Mouse (Mus musculus): ENCODE measurements around the gene Fkbp5. TPM values are rescaled to one million over a fixed set of nuclear protein-coding genes. Genes with fewer than 3 reads are reported as not detected.

The Fkbp5 gene
- total RNA-seq, 2 experiments from 2014 or later = 12.8 to 25.9 TPM

DNA sequence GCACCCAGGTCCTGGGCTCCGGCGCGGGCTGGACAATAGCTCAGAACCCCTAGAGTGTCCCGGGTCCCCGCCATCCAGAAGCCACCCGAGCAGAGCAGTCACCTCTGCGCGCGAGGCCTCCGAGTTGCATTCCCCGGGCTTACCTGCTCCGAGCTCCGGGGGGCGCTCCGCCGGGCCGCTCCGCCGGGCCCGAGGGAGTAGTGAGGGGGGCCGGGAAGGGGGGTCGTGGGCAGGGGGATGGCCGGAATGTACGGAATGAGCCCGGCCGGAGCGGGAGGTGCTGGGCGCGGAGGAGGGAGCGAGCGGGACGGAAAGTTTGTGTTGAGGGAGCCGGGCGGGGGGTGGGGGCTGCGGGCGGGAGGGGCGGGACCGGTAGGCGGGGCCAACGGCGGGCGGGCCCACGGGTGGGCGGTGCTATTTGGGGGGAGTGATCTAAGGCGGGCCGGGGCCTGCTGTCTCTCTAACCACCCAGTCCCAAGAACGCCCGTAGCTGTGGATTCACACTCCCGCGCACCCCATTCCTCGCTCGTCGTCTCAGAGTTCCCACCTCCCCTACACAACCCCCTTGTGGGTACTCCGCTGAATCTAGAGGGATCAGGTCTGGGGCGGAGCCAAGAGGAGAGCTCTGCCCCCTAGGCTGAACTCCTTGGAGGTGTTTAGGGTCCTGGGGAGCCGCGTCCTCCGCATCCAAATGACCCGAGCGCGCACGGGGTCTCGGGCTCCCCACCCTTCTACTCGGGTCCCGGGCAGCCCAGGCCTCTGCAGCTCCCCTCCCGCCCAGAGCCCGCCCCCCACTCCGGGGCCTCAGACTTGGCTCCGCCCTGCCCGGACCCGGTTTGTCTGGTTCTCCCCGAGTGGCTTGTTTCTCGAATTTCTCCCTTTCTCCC, 166.6 kb downstream of the Fkbp5 start, which contains the start of gene Tead3:
TSS of gene Tead3 (minus strand) at position 352 of the 887 bp plus-strand sequence.
- peak; percentile 27; the same call in 1 of the 2 replicates for ATAC-seq (ENCODE audit: poor library complexity, severe bottlenecking)

DNA sequence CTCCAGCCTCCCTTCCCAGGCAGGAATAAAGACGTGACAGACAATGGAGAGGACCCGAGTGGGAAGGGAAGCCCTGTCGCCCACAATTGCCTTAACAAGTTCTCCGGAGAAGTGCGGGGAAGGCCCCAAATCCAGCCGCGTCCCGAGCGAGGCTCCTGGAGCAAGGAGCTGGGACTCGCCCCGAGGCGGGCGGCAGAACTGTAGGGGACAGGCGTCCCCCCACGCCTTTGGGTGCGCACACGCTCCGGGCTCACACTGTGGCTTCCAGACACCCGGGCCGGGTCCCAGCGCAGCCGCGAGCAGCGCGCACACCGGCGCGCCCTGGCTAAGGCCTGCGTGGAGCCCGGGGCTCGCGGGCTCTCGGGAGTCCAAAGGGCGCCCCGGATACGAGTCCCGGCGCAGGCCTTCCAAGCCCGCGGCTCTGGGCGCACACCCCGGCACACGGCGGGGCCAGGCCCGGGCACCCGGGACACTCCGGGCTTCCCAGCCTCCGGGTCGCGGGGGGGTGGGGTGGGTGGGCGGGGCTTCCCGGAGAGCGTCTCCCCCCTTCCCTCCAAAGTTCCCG, 167.3 kb downstream of the Fkbp5 start:
- ATAC-seq (ENCODE audit: poor library complexity, severe bottlenecking) = no peak

DNA sequence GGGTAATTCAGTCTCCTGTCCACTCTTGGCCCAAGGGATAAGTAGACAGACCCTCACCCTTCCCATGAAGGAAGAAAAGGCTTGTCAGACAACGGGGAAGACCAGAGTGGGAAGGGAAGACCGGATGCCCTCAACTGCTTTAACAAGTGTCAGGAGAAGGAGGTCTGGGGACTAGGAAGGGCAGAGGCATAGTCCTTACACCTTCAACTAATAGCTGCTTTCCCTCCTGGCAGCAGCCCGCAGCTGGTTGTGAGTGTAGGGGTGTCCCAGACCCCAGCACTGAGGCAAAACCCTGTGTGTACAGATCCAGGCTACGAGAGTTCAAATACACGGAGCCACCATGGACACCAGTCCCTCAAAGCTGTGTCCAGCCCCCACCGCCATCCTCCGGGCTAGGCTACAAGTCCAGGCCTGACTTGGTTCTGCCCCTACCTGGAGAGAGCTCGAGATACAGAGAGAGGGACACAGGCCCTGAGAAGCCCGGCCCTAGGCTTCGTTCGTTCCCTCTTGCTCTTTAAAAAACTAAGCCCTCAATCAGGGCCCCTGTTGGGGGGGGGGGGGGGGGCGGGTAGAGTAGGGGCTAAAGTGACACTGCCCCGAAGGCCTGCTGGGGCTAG, 168.0 kb downstream of the Fkbp5 start:
- no peak for ATAC-seq (ENCODE audit: poor library complexity, severe bottlenecking)

Other genes starting within 250 kb of the Fkbp5 start
- gene Fance, start 204.0 kb downstream of the Fkbp5 start, total RNA-seq (2015) = 11.5 and 11.9 TPM in 2 replicates
- 7.5 and 14.3 TPM in 2 replicates for gene Fance, start 204.0 kb downstream of the Fkbp5 start, total RNA-seq (2017)
- 1,429 and 1,585 TPM in 2 replicates for gene Rpl10a, start 189.1 kb downstream of the Fkbp5 start, total RNA-seq (2015)
- 468 and 491 TPM in 2 replicates for gene Rpl10a, start 189.1 kb downstream of the Fkbp5 start, total RNA-seq (2017)
- not detected in 2 replicates for gene Tead3, start 166.7 kb downstream of the Fkbp5 start, total RNA-seq (2015)
- not detected in 2 replicates for gene Tead3, start 166.7 kb downstream of the Fkbp5 start, total RNA-seq (2017)
- not detected in 2 replicates for gene Tulp1, start 152.3 kb downstream of the Fkbp5 start, total RNA-seq (2015)
- not detected in 2 replicates for gene Tulp1, start 152.3 kb downstream of the Fkbp5 start, total RNA-seq (2017)
- 0.16 TPM in 1 of 2 replicates, not detected in the other for gene Armc12, start 13.3 kb upstream of the Fkbp5 start, total RNA-seq (2015)
- not detected in 2 replicates for gene Armc12, start 13.3 kb upstream of the Fkbp5 start, total RNA-seq (2017)
- not detected in 2 replicates for gene Clpsl2, start 31.9 kb upstream of the Fkbp5 start, total RNA-seq (2015)
- gene Clpsl2, start 31.9 kb upstream of the Fkbp5 start, total RNA-seq (2017) = not detected in 2 replicates
- not detected in 2 replicates for gene Clps, start 43.2 kb upstream of the Fkbp5 start, total RNA-seq (2015)
- not detected in 2 replicates for gene Clps, start 43.2 kb upstream of the Fkbp5 start, total RNA-seq (2017)
- gene Lhfpl5, start 58.1 kb upstream of the Fkbp5 start, total RNA-seq (2015) = not detected in 2 replicates
- gene Lhfpl5, start 58.1 kb upstream of the Fkbp5 start, total RNA-seq (2017) = not detected in 2 replicates
- gene Srpk1, start 105.2 kb upstream of the Fkbp5 start, total RNA-seq (2015) = 53.0 and 66.9 TPM in 2 replicates
- 66.9 and 70.8 TPM in 2 replicates for gene Srpk1, start 105.2 kb upstream of the Fkbp5 start, total RNA-seq (2017)
- gene Slc26a8, start 172.7 kb upstream of the Fkbp5 start, total RNA-seq (2015) = 0.52 and 0.58 TPM in 2 replicates
- gene Slc26a8, start 172.7 kb upstream of the Fkbp5 start, total RNA-seq (2017) = 0.33 TPM in 1 of 2 replicates, not detected in the other
- 163 and 164 TPM in 2 replicates for gene Mapk14, start 173.8 kb upstream of the Fkbp5 start, total RNA-seq (2015)
- 143 and 160 TPM in 2 replicates for gene Mapk14, start 173.8 kb upstream of the Fkbp5 start, total RNA-seq (2017)
- 5.9 and 8.8 TPM in 2 replicates for gene AC170998.1, start 208.6 kb upstream of the Fkbp5 start, total RNA-seq (2015)
- gene AC170998.1, start 208.6 kb upstream of the Fkbp5 start, total RNA-seq (2017) = 1.4 and 3.7 TPM in 2 replicates

Measured in megakaryocyte, adult 5-6 weeks (primary cell).